Comparison of ENCODE assay signal across 23 mouse cellular contexts in the genomic region with DNA sequence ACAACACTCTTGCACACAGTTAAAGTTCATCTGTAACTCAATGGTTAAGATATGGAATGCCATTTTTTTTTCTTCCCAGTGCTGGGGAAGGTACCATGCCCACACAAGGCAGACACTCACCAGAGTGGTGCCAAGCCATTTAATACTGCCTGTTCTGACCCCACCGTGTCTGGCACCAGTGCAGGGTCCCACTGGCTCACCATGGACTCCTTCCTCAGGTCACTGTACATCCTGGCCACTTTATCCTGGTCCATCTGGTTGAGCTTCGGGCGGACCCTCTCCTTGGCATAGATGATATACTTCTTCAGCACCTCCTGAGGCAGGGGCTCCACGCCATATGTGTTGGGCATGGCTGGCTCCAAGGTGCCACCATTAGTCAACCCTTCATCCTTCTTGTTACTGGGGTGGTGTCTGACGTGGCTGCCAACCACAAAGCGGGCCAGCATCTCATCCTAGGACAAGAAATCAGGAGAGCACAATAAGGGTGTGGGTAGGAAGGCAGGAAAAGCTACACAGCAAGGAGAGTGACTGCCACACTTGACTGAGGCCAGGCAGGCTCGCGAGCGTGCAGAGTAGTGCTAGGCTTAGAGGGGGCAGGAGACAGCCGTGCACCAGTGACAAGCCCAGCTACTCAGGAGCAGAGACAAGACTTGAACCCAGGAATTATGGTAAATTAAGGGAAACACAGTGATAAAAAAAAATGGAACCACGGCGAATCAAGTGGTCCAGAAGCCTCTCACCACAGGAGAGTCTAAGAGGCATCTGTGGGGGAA. TPM values are rescaled to one million over a fixed set of nuclear protein-coding genes. Genes with fewer than 3 reads are reported as not detected.
DNase-seq lines count a peak whose midpoint lies in the region; ATAC-seq lines count a peak whose summit lies in the region.
"Had no signal": no experiment of that assay in that cellular context is flagged by ENCODE, and none has a peak within 500 bp of the region (broad histone marks: within the 10 kb centered on the region; RNA-seq: fewer than 3 reads in every experiment).

No protein-coding gene starts in this region.

- no peaks in the 10 kb centered on the region for H3K9me3 ChIP-seq in embryonic facial prominence, embryonic 14.5 days (ENCODE audit: control insufficient read depth, low read length)
- H3K9me3 ChIP-seq in embryonic facial prominence, embryonic 10.5 days: no peaks in the 10 kb centered on the region
- H3K9me3 ChIP-seq in hindbrain, embryonic 12.5 days (replicated peaks): no peaks in the 10 kb centered on the region
- no peaks in the 10 kb centered on the region for H3K9me3 ChIP-seq in hindbrain, embryonic 16.5 days (ENCODE audit: control insufficient read depth, low read length)
- H3K9me3 ChIP-seq in neural tube, embryonic 13.5 days: no peaks in the 10 kb centered on the region
- H3K9me3 ChIP-seq in midbrain, embryonic 14.5 days (ENCODE audit: control insufficient read depth, low read length): no peaks in the 10 kb centered on the region
- H3K9me3 ChIP-seq: heart, embryonic 12.5 days; hindbrain, embryonic 15.5 days; limb, embryonic 10.5 days; liver, embryonic 15.5 days had no signal

- H3K36me3 ChIP-seq in embryonic facial prominence, embryonic 14.5 days (ENCODE audit: control insufficient read depth, insufficient read depth, low read length): peaks cover 84% of the 10 kb centered on the region
- peaks cover 100% of the 10 kb centered on the region for H3K36me3 ChIP-seq in embryonic facial prominence, embryonic 10.5 days (replicated peaks)
- peaks cover 84% of the 10 kb centered on the region for H3K36me3 ChIP-seq in hindbrain, embryonic 12.5 days
- peaks cover 7% of the 10 kb centered on the region; the same call in 1 of the 2 replicates for H3K36me3 ChIP-seq in hindbrain, embryonic 16.5 days (ENCODE audit: control insufficient read depth, insufficient read depth, low read length)
- H3K36me3 ChIP-seq in neural tube, embryonic 13.5 days: peaks cover 66% of the 10 kb centered on the region
- peaks cover 50% of the 10 kb centered on the region for H3K36me3 ChIP-seq in midbrain, embryonic 14.5 days (ENCODE audit: control insufficient read depth, insufficient read depth, low read length)

- peak; percentile 9; the same call in 1 of the 2 replicates for ATAC-seq in embryonic facial prominence, embryonic 14.5 days (ENCODE audit: low read depth)
- ATAC-seq in hindbrain, embryonic 12.5 days (ENCODE audit: low FRiP score): no peak
- ATAC-seq in hindbrain, embryonic 16.5 days: no peak
- peak; percentile 41; the same call in 1 of the 2 replicates for ATAC-seq in neural tube, embryonic 13.5 days (ENCODE audit: low read depth)
- ATAC-seq in midbrain, embryonic 14.5 days (ENCODE audit: low FRiP score, low TSS enrichment): no peak
- ATAC-seq: intestine, embryonic 16.5 days had no signal

- H3K4me2 ChIP-seq in embryonic facial prominence, embryonic 14.5 days (ENCODE audit: low read depth, low read length): no peak overlapping the region
- no peak overlapping the region for H3K4me2 ChIP-seq in hindbrain, embryonic 12.5 days (replicated peaks)
- no peak overlapping the region for H3K4me2 ChIP-seq in hindbrain, embryonic 16.5 days (ENCODE audit: low read length)
- H3K4me2 ChIP-seq in neural tube, embryonic 13.5 days: no peak overlapping the region
- no peak overlapping the region for H3K4me2 ChIP-seq in midbrain, embryonic 14.5 days (ENCODE audit: low read length)
- H3K4me2 ChIP-seq: heart, embryonic 12.5 days; hindbrain, embryonic 15.5 days; liver, embryonic 15.5 days had no signal

- no peak overlapping the region for H3K27ac ChIP-seq in embryonic facial prominence, embryonic 14.5 days (replicated peaks; ENCODE audit: low read depth, low read length)
- no peak overlapping the region for H3K27ac ChIP-seq in embryonic facial prominence, embryonic 10.5 days (replicated peaks)
- H3K27ac ChIP-seq in hindbrain, embryonic 12.5 days: peak overlapping the region; percentile 24; the same call in 1 of the 2 replicates
- no peak overlapping the region for H3K27ac ChIP-seq in hindbrain, embryonic 16.5 days (ENCODE audit: low read depth, low read length)
- H3K27ac ChIP-seq in neural tube, embryonic 13.5 days (replicated peaks): peak overlapping the region; percentile 64
- H3K27ac ChIP-seq in midbrain, embryonic 14.5 days (replicated peaks; ENCODE audit: low read depth, low read length): 0 out of 2 replicates have a peak overlapping the region, but pooled peaks have one; percentile 13
- H3K27ac ChIP-seq: hindbrain, embryonic 15.5 days; limb, embryonic 10.5 days; liver, embryonic 15.5 days; stomach, postnatal 0 days had no signal

- H3K4me3 ChIP-seq in embryonic facial prominence, embryonic 14.5 days (ENCODE audit: low read depth, low read length): no peak overlapping the region
- no peak overlapping the region for H3K4me3 ChIP-seq in embryonic facial prominence, embryonic 10.5 days
- no peak overlapping the region for H3K4me3 ChIP-seq in hindbrain, embryonic 12.5 days
- H3K4me3 ChIP-seq in hindbrain, embryonic 16.5 days (ENCODE audit: low read length): no peak overlapping the region
- H3K4me3 ChIP-seq in neural tube, embryonic 13.5 days: no peak overlapping the region
- H3K4me3 ChIP-seq in midbrain, embryonic 14.5 days (replicated peaks; ENCODE audit: low read depth, low read length): no peak overlapping the region
- H3K4me3 ChIP-seq: heart, embryonic 12.5 days; hindbrain, embryonic 15.5 days; limb, embryonic 10.5 days; liver, embryonic 15.5 days; myocyte had no signal

- H3K27me3 ChIP-seq in embryonic facial prominence, embryonic 14.5 days (replicated peaks; ENCODE audit: control insufficient read depth, insufficient read depth, low read length): no peaks in the 10 kb centered on the region
- H3K27me3 ChIP-seq in embryonic facial prominence, embryonic 10.5 days (replicated peaks; ENCODE audit: low read depth, poor library complexity, severe bottlenecking): no peaks in the 10 kb centered on the region
- no peaks in the 10 kb centered on the region for H3K27me3 ChIP-seq in hindbrain, embryonic 12.5 days
- H3K27me3 ChIP-seq in hindbrain, embryonic 16.5 days (replicated peaks; ENCODE audit: control insufficient read depth, insufficient read depth, low read length): no peaks in the 10 kb centered on the region
- no peaks in the 10 kb centered on the region for H3K27me3 ChIP-seq in neural tube, embryonic 13.5 days
- H3K27me3 ChIP-seq in midbrain, embryonic 14.5 days (ENCODE audit: control insufficient read depth, insufficient read depth, low read length): no peaks in the 10 kb centered on the region
- H3K27me3 ChIP-seq: heart, embryonic 12.5 days; hindbrain, embryonic 15.5 days; liver, embryonic 15.5 days had no signal

- H3K4me1 ChIP-seq in embryonic facial prominence, embryonic 14.5 days (ENCODE audit: control insufficient read depth, insufficient read depth, low read length): no peaks in the 10 kb centered on the region
- H3K4me1 ChIP-seq in embryonic facial prominence, embryonic 10.5 days: no peaks in the 10 kb centered on the region
- H3K4me1 ChIP-seq in hindbrain, embryonic 12.5 days: 0 out of 2 replicates have a peak, but pooled peaks cover 8% of the 10 kb centered on the region
- H3K4me1 ChIP-seq in hindbrain, embryonic 16.5 days (ENCODE audit: control insufficient read depth, insufficient read depth, low read depth, low read length): no peaks in the 10 kb centered on the region
- peaks cover 24% of the 10 kb centered on the region for H3K4me1 ChIP-seq in neural tube, embryonic 13.5 days (replicated peaks)
- H3K4me1 ChIP-seq in midbrain, embryonic 14.5 days (ENCODE audit: control insufficient read depth, insufficient read depth, low read length): no peaks in the 10 kb centered on the region
- H3K4me1 ChIP-seq: heart, embryonic 12.5 days; hindbrain, embryonic 15.5 days; limb, embryonic 10.5 days had no signal

- WGBS in embryonic facial prominence, embryonic 14.5 days: 86% methylated on average over 12 of the region's 12 CpGs
- 95% methylated on average over 12 of the region's 12 CpGs for WGBS in embryonic facial prominence, embryonic 10.5 days
- 89% methylated on average over 12 of the region's 12 CpGs for WGBS in hindbrain, embryonic 12.5 days
- 79% methylated on average over 12 of the region's 12 CpGs for WGBS in hindbrain, embryonic 16.5 days
- 74% methylated on average over 12 of the region's 12 CpGs for WGBS in neural tube, embryonic 13.5 days
- WGBS in midbrain, embryonic 14.5 days: 83% methylated on average over 12 of the region's 12 CpGs

- no peak overlapping the region for H3K9ac ChIP-seq in embryonic facial prominence, embryonic 14.5 days (ENCODE audit: low read depth, low read length)
- no peak overlapping the region for H3K9ac ChIP-seq in hindbrain, embryonic 12.5 days
- no peak overlapping the region for H3K9ac ChIP-seq in hindbrain, embryonic 16.5 days (ENCODE audit: low read depth, low read length)
- no peak overlapping the region for H3K9ac ChIP-seq in neural tube, embryonic 13.5 days
- no peak overlapping the region for H3K9ac ChIP-seq in midbrain, embryonic 14.5 days (replicated peaks; ENCODE audit: low read length)
- H3K9ac ChIP-seq: heart, embryonic 12.5 days; hindbrain, embryonic 15.5 days; liver, embryonic 15.5 days had no signal

- no peak for DNase-seq in embryonic facial prominence, embryonic 14.5 days (ENCODE audit: low spot score)
- DNase-seq in embryonic facial prominence, embryonic 10.5 days (ENCODE audit: low spot score): no peak
- no peak for DNase-seq in neural tube, embryonic 10.5 days (ENCODE audit: extremely low spot score, low spot score)
- DNase-seq in midbrain, embryonic 14.5 days: no peak
- DNase-seq: adrenal gland, postnatal 10 days; cerebellum, adult 8-10 months; gastrocnemius, postnatal 25 days; heart, adult 18-20 months; heart, postnatal 10 days; kidney, adult 9 months; kidney, postnatal 14 days; liver; lung, postnatal 4 days had no signal

RNA-seq across cellular contexts. Expression of gene Podxl2, which starts 11.0 kb away (rescaled TPM):
- polyA plus RNA-seq in embryonic facial prominence, embryonic 14.5 days (2014; fragmentation: Nextera tagmentation; extraction: Ambion mirVana): 83.4 and 95.9 TPM in 2 replicates
- 52.1 and 56.3 TPM in 2 replicates for polyA plus RNA-seq in embryonic facial prominence, embryonic 10.5 days (2016; fragmentation: Nextera tagmentation; extraction: Ambion mirVana)
- polyA plus RNA-seq in hindbrain, embryonic 12.5 days (2016; fragmentation: Nextera tagmentation; extraction: Ambion mirVana): 386 and 391 TPM in 2 replicates
- polyA plus RNA-seq in hindbrain, embryonic 16.5 days (2015; fragmentation: Nextera tagmentation; extraction: Ambion mirVana): 553 and 621 TPM in 2 replicates
- polyA plus RNA-seq in neural tube, embryonic 13.5 days (2015; fragmentation: Nextera tagmentation; extraction: Ambion mirVana): 548 and 565 TPM in 2 replicates
- polyA plus RNA-seq in midbrain, embryonic 14.5 days (2014; fragmentation: Nextera tagmentation; extraction: Ambion mirVana): 525 and 630 TPM in 2 replicates

RNA-seq across cellular contexts. Expression of gene Mcm2, which starts 12.8 kb away (rescaled TPM):
- 94.6 and 117 TPM in 2 replicates for polyA plus RNA-seq in embryonic facial prominence, embryonic 14.5 days (2014; fragmentation: Nextera tagmentation; extraction: Ambion mirVana)
- polyA plus RNA-seq in embryonic facial prominence, embryonic 10.5 days (2016; fragmentation: Nextera tagmentation; extraction: Ambion mirVana): 262 and 280 TPM in 2 replicates
- 119 and 130 TPM in 2 replicates for polyA plus RNA-seq in hindbrain, embryonic 12.5 days (2016; fragmentation: Nextera tagmentation; extraction: Ambion mirVana)
- 27.3 and 35.0 TPM in 2 replicates for polyA plus RNA-seq in hindbrain, embryonic 16.5 days (2015; fragmentation: Nextera tagmentation; extraction: Ambion mirVana)
- polyA plus RNA-seq in neural tube, embryonic 13.5 days (2015; fragmentation: Nextera tagmentation; extraction: Ambion mirVana): 33.5 and 40.5 TPM in 2 replicates
- 22.2 and 39.0 TPM in 2 replicates for polyA plus RNA-seq in midbrain, embryonic 14.5 days (2014; fragmentation: Nextera tagmentation; extraction: Ambion mirVana)

RNA-seq across cellular contexts. Expression of gene Tpra1, which starts 16.2 kb away (rescaled TPM):
- 44.9 and 52.1 TPM in 2 replicates for polyA plus RNA-seq in embryonic facial prominence, embryonic 14.5 days (2014; fragmentation: Nextera tagmentation; extraction: Ambion mirVana)
- 54.4 and 56.7 TPM in 2 replicates for polyA plus RNA-seq in embryonic facial prominence, embryonic 10.5 days (2016; fragmentation: Nextera tagmentation; extraction: Ambion mirVana)
- 67.3 and 76.0 TPM in 2 replicates for polyA plus RNA-seq in hindbrain, embryonic 12.5 days (2016; fragmentation: Nextera tagmentation; extraction: Ambion mirVana)
- 92.3 and 94.7 TPM in 2 replicates for polyA plus RNA-seq in hindbrain, embryonic 16.5 days (2015; fragmentation: Nextera tagmentation; extraction: Ambion mirVana)
- 75.6 and 76.1 TPM in 2 replicates for polyA plus RNA-seq in neural tube, embryonic 13.5 days (2015; fragmentation: Nextera tagmentation; extraction: Ambion mirVana)
- 50.0 and 77.0 TPM in 2 replicates for polyA plus RNA-seq in midbrain, embryonic 14.5 days (2014; fragmentation: Nextera tagmentation; extraction: Ambion mirVana)

RNA-seq across cellular contexts. Expression of gene Abtb1, which starts 44.0 kb away (rescaled TPM):
- 21.0 and 25.9 TPM in 2 replicates for polyA plus RNA-seq in embryonic facial prominence, embryonic 14.5 days (2014; fragmentation: Nextera tagmentation; extraction: Ambion mirVana)
- polyA plus RNA-seq in embryonic facial prominence, embryonic 10.5 days (2016; fragmentation: Nextera tagmentation; extraction: Ambion mirVana): 25.2 and 26.4 TPM in 2 replicates
- 32.1 and 36.1 TPM in 2 replicates for polyA plus RNA-seq in hindbrain, embryonic 12.5 days (2016; fragmentation: Nextera tagmentation; extraction: Ambion mirVana)
- polyA plus RNA-seq in hindbrain, embryonic 16.5 days (2015; fragmentation: Nextera tagmentation; extraction: Ambion mirVana): 37.7 and 39.4 TPM in 2 replicates
- polyA plus RNA-seq in neural tube, embryonic 13.5 days (2015; fragmentation: Nextera tagmentation; extraction: Ambion mirVana): 43.1 and 43.4 TPM in 2 replicates
- polyA plus RNA-seq in midbrain, embryonic 14.5 days (2014; fragmentation: Nextera tagmentation; extraction: Ambion mirVana): 30.1 and 41.7 TPM in 2 replicates

Comparison
In these comparisons a context has a peak if more than half of its experiments do, and no peak if none do; other contexts are left out.
1. H3K27ac ChIP-seq: peak in hindbrain, embryonic 12.5 days (single experiment), neural tube, embryonic 13.5 days (single experiment) and midbrain, embryonic 14.5 days (single experiment); none in embryonic facial prominence, embryonic 14.5 days (single experiment), embryonic facial prominence, embryonic 10.5 days (single experiment) and hindbrain, embryonic 16.5 days (single experiment).
2. ATAC-seq: peak in embryonic facial prominence, embryonic 14.5 days (single experiment) and neural tube, embryonic 13.5 days (single experiment); none in hindbrain, embryonic 12.5 days (single experiment), hindbrain, embryonic 16.5 days (single experiment) and midbrain, embryonic 14.5 days (single experiment).